Mouse (Mus musculus) spleen, postnatal 14 days (tissue): ENCODE results near the gene Vmn1r83.

Experiments used
- DNase-seq, 2 experiments: peaks; one replicate each; pipeline ENCODE4 v3.0.0; 2021 to 2022; ENCODE audit warnings: low spot score in 2 of 2

Vmn1r83 gene

GRCm38 (mm10) chr7:12329381-12329780 is at the start of gene Vmn1r83:
Gene Vmn1r83 (minus strand): TSS chr7:12329481.
- no peak for DNase-seq

- DNase-seq = no peak
Observed at GRCm38 (mm10) chr7:12369173-12369572, 39.9 kb upstream of the Vmn1r83 start, which contains the start of gene Vmn1r84. Gene Vmn1r84 (minus strand): TSS chr7:12369273.

- DNase-seq = no peak
Observed at GRCm38 (mm10) chr7:12300130-12300529, 29.2 kb downstream of the Vmn1r83 start, which contains the start of gene Vmn1r82. Gene Vmn1r82 (plus strand): TSS chr7:12300430.
